Mouse (Mus musculus): ENCODE measurements around the gene Jrkl. TPM values are rescaled to one million over a fixed set of nuclear protein-coding genes. Genes with fewer than 3 reads are reported as not detected.

The Jrkl gene
- total RNA-seq (2023): 8.9 TPM

DNA sequence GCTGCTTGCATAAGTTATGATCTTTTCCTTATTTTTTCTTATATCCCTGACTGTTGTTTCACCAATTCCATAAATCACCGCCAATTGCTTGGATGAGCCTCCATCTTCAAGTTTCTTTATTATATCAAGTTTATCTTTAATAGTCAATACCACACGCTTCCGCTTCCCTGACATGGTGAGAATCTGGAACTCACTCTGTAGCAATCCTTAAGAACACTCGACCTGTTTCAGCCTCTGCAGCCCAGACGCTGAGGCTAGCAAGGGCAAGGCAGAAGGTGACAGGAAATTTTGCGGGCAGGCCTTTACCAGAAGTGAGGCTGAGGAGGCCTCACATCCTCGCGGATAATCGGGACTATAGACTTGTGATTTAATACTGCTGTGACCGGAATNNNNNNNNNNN, at the start of gene Jrkl:
Jrkl (minus strand) TSS at position 349 of the 400 bp plus-strand sequence.

DNA sequence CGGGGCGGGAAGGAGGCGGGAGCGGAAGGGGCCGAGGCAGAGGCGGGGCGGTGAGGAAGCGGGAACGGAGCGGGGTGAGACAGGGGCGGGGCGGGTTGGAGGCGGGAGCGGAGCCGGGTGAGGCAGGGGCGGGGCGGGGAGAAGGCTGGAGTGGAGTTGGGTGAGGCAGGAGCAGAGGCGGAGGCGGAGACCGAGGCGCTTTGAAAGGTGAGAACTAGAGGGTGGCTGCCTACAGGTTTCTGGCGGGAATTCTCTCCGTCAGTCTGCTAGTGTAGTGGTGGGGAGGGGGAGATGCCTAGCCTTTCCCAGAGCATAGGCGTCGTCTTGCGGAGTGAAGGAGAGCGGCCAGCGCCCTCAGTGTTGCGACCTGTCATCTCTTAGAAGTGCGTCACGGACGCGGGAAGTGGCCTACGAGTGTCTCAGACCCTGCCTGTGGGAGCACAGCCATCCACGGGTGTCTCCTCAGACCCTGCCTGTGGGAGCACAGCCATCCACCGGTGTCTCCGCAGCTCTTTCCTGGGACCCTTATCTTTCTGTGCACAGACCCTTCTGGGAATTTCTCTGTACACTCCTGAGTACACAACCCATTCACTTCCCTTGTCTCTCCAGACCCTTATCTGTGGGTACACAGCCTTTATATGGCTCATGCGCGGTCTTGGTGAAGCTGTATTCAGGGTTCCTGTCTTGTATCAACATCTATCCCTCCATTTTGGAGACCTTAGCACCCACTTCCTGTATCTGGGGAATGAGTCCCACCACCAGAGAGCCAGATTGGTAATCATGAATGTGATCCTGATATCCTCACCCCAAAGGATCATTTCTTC, 1.4 kb upstream of the Jrkl start, which contains the start of gene Ccdc82:
Ccdc82 (plus strand) TSS at position 141 of the 824 bp plus-strand sequence.

Other genes with a start within 250 kb of the Jrkl start
- gene Ccdc82, start 1.1 kb upstream of the Jrkl start, total RNA-seq (2023): 55.8 TPM
- gene Maml2, start 52.1 kb upstream of the Jrkl start, total RNA-seq (2023): 51.8 TPM
- gene Gm17571, start 200.9 kb upstream of the Jrkl start, total RNA-seq (2023): not detected

Measured in CD4-positive naive resting alpha-beta T cell, adult 57 days (primary cell).